Mouse (Mus musculus): ENCODE data around the gene Pde12.
A peak's percentile ranks its signal among the peaks of the same experiment; 100 is the strongest.

Gene Pde12

DNA sequence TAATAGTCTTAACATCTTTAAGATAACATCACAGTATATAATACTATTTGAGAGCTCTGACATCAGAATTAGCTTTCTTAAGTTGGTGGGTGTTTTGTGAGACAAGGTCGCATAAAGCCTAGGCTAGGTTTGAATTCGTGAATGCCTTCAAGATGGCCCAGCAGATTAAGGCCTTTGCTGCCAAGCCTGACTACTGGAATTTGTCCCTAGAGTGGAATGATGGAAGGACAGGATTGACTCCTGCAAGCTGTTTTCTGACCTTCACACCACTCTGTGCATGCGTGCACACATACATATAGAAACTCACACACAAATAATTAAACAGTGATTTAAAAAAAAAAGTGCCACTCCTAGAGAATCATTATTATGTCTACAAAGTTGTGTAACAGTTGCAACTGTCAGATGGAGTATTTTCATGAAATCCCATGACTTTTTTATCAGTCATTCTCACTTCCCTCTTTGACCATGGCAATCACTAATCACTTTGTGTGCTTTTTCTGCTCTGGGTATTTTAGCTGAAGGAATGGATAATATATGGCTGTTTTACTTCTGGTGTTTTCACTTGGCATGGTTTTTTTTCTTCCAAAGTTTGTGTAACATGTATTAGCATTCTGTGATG lies 26.6 kb downstream of the Pde12 start:
- no peak for DNase-seq (ENCODE audit: low read depth, low spot score)

DNA sequence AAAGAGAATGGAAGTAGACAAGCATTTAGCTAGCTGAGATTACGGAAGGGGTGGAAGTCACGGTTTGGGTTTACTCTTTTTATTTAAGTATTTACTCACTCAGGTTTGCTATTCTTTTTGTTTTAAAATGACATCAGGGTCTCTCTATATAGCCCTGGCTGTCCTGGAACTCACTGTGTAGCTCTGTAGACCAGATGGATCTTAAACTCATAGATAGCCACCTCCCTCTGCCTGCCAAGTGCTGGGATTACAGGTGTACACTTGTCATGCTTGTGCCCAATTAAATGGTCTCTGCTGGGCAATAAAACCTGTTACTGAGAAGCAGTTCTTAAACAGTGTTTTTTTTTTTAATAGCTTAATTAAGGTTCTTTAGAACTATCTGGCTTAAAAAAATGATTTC lies 29.7 kb downstream of the Pde12 start:
- DNase-seq (ENCODE audit: low read depth, low spot score) = no peak

DNA sequence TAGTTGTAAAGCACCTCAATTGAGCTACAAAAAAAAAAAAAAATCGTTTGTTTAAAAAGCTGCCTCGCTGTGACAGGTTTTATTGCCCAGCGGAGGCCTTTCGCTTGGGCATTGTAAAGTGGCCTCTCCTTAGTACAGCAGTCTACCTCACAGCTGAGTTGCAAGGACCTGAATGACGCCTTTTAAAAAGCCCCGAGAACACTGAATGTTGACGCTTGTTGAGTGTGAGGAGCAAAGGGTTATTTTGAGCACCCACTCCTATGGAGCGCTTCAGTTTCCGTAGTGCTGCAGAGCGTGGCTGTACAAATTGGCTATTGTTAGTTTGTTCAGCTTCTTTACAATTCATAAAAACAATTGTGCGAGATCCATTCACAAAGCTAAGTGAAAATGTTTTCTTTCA lies 30.4 kb downstream of the Pde12 start:
- DNase-seq (ENCODE audit: low read depth, low spot score) = no peak

- no peak for DNase-seq (ENCODE audit: low read depth, low spot score)
Measured at GRCm38 (mm10) chr14:26638708-26639084, 31.0 kb downstream of the Pde12 start.

- DNase-seq (ENCODE audit: low read depth, low spot score) = peak; percentile 94
Measured at GRCm38 (mm10) chr14:26637851-26638707, 31.6 kb downstream of the Pde12 start, which contains the start of gene Arf4. TSS of gene Arf4 (plus strand) at chr14:26638074.

DNA sequence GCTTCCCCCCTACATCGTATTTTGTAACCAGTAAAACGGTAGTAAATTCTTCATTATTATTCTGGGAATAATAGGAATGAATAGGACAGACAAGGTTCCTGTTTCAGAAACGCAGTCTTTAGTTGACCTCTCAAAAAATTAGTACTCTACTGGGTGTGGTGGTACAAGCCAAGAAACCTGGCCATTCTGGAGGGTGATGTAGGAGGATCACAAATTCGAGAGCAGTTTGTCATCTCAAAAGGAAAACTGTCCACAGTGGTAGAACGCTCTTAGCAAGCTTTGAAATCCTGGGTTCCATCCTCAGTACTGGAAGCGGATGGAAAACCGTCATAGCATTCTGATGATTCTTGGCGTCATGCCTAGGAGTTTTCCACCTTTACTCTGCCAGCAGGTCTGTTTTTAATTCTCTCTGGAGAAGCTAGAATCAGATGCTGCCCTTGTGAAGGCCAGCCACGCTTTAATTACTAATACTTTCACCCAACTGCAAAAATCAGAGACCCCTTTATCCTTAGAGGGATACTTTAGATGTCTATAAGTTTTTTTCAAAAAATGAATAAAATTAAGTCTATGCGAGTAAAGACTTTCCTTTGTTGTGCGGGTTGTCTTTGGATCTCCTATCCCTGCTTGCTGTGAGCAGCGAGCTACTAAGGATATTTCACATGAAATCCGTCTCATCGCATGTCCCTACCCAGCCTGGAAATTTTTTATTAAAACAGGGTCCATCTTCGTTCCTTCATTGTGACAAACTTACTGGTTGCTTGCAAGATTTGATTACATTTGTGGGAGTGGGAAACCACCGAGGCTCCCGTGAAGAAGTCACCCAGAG lies 32.4 kb downstream of the Pde12 start:
- no peak for DNase-seq (ENCODE audit: low read depth, low spot score)

DNA sequence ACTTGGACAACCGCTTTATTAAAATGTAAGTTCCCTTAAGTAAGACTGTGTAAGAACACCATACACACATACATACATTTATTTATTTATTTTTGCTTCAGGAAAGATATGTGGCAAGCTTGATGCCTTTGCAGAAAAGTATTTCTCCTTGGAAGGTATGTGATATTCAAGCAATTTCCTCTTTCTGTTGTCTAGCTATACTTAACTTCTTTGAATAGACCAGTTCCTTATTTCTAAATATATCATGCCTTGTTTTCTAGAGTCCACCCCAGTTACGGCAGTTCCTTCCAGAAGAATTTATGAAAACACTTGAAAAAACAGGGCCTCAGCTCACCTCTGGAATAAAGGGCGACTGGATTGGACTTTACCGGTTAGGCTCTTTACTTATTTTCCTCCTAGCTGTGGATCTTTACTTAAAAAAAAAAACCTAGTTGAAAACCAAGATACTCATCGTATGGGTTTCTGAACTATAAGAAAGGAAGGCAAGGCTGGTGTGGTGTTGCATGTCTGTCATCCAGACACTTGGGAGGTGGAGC lies 43.0 kb downstream of the Pde12 start:
- DNase-seq (ENCODE audit: low read depth, low spot score) = no peak

DNA sequence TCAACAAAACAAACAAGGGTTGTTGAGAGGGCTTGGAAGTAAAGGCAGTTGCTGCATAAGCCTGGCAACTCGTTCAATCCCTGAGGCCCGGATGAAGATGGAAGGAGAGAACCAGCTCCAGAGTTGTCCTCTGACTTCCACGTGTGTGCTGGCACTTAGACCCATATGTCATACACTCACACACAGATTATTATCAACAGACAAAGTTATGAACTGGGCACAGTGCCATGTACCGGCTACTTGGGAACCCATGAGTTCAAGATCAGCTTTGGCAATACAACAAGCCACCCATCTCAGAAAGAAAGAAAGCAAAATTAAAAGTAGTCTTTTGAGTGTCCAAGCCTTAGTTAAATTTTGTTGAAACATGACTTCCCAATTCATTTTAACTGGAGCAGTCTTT lies 44.4 kb downstream of the Pde12 start:
- no peak for DNase-seq (ENCODE audit: low read depth, low spot score)

- DNase-seq (ENCODE audit: low read depth, low spot score) = no peak
Measured at GRCm38 (mm10) chr14:26610689-26611088, 59.0 kb downstream of the Pde12 start.

All from retina, adult 2 months (tissue).